Mouse (Mus musculus) heart, adult 10 weeks (tissue): ENCODE measurements around the gene Tmem170. TPM values are rescaled to one million over a fixed set of nuclear protein-coding genes. Genes with fewer than 3 reads are reported as not detected.

Experiments
- polyA plus RNA-seq: library from polyadenylated mRNA; stranded (reverse); fragments of 350-450 nt; fragmentation: Illumina TruSeq; extraction: RNeasy Lipid Tissue Mini Kit (QIAGEN cat#74804); gene quantifications from one replicate; pipeline ENCODE4 v1.2.3, GENCODE M21; 2014; ENCODE audit warnings: low read depth, low replicate concordance

The Tmem170 gene
- 2.2 TPM for polyA plus RNA-seq

DNA sequence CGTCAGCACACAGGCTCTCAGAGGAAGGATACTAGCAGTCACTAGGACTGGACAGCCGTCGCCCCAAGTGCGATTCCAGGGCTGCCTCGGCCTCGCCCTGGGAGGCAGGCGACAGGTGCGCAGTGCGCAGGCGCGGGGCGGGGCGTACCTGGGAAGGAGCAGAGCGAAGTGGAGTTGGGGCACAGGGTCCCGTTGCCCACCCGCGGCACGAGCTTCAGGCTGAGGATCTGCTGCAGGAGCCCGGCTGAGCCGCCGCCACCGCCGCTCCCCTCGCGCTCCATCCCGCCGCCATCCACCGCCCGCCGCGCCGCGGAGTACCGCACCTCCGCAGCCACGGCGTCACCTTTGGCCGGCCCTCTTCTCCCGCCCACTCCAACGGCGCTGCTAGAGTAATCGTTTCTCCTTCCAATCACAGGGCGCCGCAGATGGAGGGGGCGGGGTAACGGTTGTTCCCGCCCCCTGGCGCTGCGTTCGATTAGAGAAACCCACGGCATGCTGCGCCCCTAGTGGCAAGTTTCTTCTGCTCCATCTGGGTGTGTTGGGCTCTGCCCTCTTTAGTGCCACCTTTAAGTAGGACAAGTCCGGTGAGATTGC, at the start of gene Tmem170:
Tmem170 (minus strand) TSS at position 396 of the 594 bp plus-strand sequence.

DNA sequence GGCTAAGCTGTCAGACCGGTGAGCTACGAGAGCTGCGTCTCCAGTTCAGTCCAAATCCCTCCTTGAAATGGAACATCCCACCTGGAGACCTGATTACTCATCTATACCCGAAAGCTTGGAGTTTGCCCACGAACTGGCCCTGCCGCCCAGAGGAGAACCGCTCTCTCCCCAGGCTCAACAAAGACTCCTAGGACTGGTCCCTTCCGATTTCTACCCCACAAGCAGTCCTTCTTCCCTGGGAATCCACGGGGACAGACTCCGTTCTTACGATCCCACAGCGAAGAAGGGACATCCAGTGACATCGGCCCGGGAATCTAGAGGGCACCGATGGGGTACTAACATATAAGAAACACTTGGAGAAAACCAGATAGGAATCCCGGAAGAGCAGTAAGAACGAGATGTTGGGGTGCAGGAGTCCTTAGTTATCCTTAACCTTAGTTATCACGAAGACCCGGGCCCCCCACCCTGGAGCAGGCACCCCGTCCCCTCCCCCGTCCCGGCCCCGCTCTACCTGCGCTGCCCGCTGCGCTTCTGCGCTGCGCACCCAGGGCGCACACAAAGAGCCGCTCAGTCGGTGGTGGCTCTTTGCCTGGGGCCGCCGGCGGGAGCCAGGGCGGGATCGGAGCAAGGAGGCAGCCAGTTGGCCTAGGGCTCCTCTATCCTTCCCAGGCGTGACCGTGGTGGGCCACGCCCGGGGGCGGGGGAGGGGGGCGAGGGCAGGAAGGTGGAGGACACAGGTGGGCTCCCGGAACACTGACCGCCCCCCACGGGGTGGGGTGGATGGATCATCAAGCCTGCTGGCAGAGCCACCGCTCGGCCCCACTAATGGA, 33.3 kb upstream of the Tmem170 start, which contains the start of gene Chst5:
Chst5 (minus strand) TSS at position 827 of the 830 bp plus-strand sequence.

DNA sequence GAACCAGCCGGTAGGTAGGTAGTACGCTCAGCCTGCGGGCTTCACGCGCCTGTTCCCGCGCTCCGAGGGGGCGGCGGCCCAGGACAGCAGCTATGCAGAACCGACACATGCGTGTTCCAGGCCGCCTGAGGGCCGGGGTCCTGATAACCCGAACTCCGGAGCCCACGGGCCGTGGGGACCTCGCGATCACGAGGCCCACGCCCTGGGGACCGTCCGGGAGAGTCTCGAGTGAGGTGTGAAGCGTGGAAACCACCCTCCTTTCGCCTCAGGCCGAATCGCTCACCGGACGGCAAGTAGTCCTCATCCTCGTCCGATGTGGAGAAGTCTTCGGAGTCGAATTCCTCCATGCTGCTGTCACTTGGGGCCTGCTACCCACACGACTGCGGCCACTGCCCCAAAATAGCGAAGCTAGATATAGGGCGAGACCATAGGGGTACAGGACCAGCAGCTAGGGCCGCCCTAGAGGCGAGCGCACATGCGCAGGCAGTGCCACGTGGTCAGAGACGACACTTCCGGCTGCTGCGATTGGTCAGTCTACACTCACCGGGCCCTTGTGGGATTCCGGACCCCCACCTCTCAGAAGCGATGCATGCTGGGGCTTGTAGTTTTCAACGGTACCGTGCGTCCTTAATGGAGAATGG, 22.6 kb downstream of the Tmem170 start, which contains the start of gene Cfdp1:
Cfdp1 (minus strand) TSS at position 431 of the 641 bp plus-strand sequence.

Other genes starting within 250 kb of the Tmem170 start
- gene Ldhd, start 246.4 kb downstream of the Tmem170 start, polyA plus RNA-seq: 48.5 TPM
- 11.2 TPM for gene Zfp1, start 233.3 kb downstream of the Tmem170 start, polyA plus RNA-seq
- not detected for gene Ctrb1, start 185.7 kb downstream of the Tmem170 start, polyA plus RNA-seq
- gene Bcar1, start 132.9 kb downstream of the Tmem170 start, polyA plus RNA-seq: 14.6 TPM
- 55.0 TPM for gene Cfdp1, start 22.5 kb downstream of the Tmem170 start, polyA plus RNA-seq
- not detected for gene Chst5, start 33.7 kb upstream of the Tmem170 start, polyA plus RNA-seq
- 2.2 TPM for gene Tmem231, start 57.1 kb upstream of the Tmem170 start, polyA plus RNA-seq
- 131 TPM for gene Gabarapl2, start 64.0 kb upstream of the Tmem170 start, polyA plus RNA-seq
- gene Adat1, start 115.6 kb upstream of the Tmem170 start, polyA plus RNA-seq: 3.6 TPM
- 100.0 TPM for gene Kars, start 134.6 kb upstream of the Tmem170 start, polyA plus RNA-seq
- 12.8 TPM for gene Terf2ip, start 134.6 kb upstream of the Tmem170 start, polyA plus RNA-seq
- gene Gm6793, start 138.3 kb upstream of the Tmem170 start, polyA plus RNA-seq: not detected